9 mouse cellular contexts compared by ENCODE assay signal in genomic region chr3:51378665-51378946, GRCm38 (mm10). TPM values are rescaled to one million over a fixed set of nuclear protein-coding genes. Genes with fewer than 3 reads are reported as not detected.
DNase-seq lines count a peak whose midpoint lies in the region; ATAC-seq lines count a peak whose summit lies in the region.
"Had no signal": no experiment of that assay in that cellular context is flagged by ENCODE, and none has a peak within 500 bp of the region (broad histone marks: within the 10 kb centered on the region; RNA-seq: fewer than 3 reads in every experiment).

No protein-coding gene starts in this region.

- no peak for ATAC-seq in forebrain, embryonic 15.5 days (replicated peaks)
- no peak for ATAC-seq in lung, embryonic 16.5 days (ENCODE audit: low read depth)
- no peak for ATAC-seq in limb, embryonic 11.5 days (ENCODE audit: insufficient number of reproducible peaks, low FRiP score, low TSS enrichment, low read depth)
- ATAC-seq in neural tube, embryonic 15.5 days (ENCODE audit: low FRiP score), result no peak
- ATAC-seq: forebrain, postnatal 0 days had no signal

- no peak for DNase-seq in forebrain, embryonic 10.5 days (ENCODE audit: extremely low spot score, low spot score)
- no peak for DNase-seq in lung, postnatal 10 days
- DNase-seq in limb, embryonic 11.5 days (ENCODE audit: low spot score), result no peak
- DNase-seq in right cerebral cortex, adult 18-20 months, result no peak
- DNase-seq in cerebellum, postnatal 36 days, result no peak
- DNase-seq: forebrain, postnatal 0 days had no signal

- H3K9me3 ChIP-seq in forebrain, embryonic 10.5 days, result peaks cover 4% of the 10 kb centered on the region; the same call in 1 of the 2 replicates
- H3K9me3 ChIP-seq in forebrain, embryonic 15.5 days, result no peaks in the 10 kb centered on the region
- no peaks in the 10 kb centered on the region for H3K9me3 ChIP-seq in lung, embryonic 16.5 days (ENCODE audit: control insufficient read depth, low read length)
- no peaks in the 10 kb centered on the region for H3K9me3 ChIP-seq in limb, embryonic 11.5 days (ENCODE audit: control insufficient read depth, low read length)
- no peaks in the 10 kb centered on the region for H3K9me3 ChIP-seq in neural tube, embryonic 15.5 days (replicated peaks)

- 91% methylated on average over 3 of the region's 3 CpGs for WGBS in forebrain, embryonic 10.5 days
- 91% methylated on average over 3 of the region's 3 CpGs for WGBS in forebrain, embryonic 15.5 days
- WGBS in lung, embryonic 16.5 days, result 71% methylated on average over 3 of the region's 3 CpGs
- 73% methylated on average over 3 of the region's 3 CpGs for WGBS in limb, embryonic 11.5 days
- 88% methylated on average over 3 of the region's 3 CpGs for WGBS in neural tube, embryonic 15.5 days

- H3K36me3 ChIP-seq in forebrain, embryonic 10.5 days (replicated peaks), result no peaks in the 10 kb centered on the region
- H3K36me3 ChIP-seq in forebrain, embryonic 15.5 days, result no peaks in the 10 kb centered on the region
- no peaks in the 10 kb centered on the region for H3K36me3 ChIP-seq in lung, embryonic 16.5 days (ENCODE audit: control insufficient read depth, insufficient read depth, low read length)
- no peaks in the 10 kb centered on the region for H3K36me3 ChIP-seq in limb, embryonic 11.5 days (ENCODE audit: control insufficient read depth, insufficient read depth, low read length)
- no peaks in the 10 kb centered on the region for H3K36me3 ChIP-seq in neural tube, embryonic 15.5 days

- H3K4me2 ChIP-seq in forebrain, embryonic 15.5 days (replicated peaks), result no peak overlapping the region
- H3K4me2 ChIP-seq in lung, embryonic 16.5 days (ENCODE audit: low read depth, low read length), result peak overlapping the region; percentile 70
- H3K4me2 ChIP-seq in limb, embryonic 11.5 days (ENCODE audit: low read depth, severe bottlenecking), result peak overlapping the region; percentile 32; the same call in 1 of the 2 replicates
- peak overlapping the region; percentile 49 for H3K4me2 ChIP-seq in neural tube, embryonic 15.5 days

- H3K4me3 ChIP-seq in forebrain, embryonic 10.5 days, result peak overlapping the region; percentile 34; the same call in 1 of the 2 replicates
- no peak overlapping the region for H3K4me3 ChIP-seq in forebrain, embryonic 15.5 days
- peak overlapping the region; percentile 56 for H3K4me3 ChIP-seq in lung, embryonic 16.5 days (ENCODE audit: low read length)
- no peak overlapping the region; the same call in 1 of the 2 replicates for H3K4me3 ChIP-seq in limb, embryonic 11.5 days (ENCODE audit: low read depth, low read length)
- 0 out of 2 replicates have a peak overlapping the region, but pooled peaks have one; percentile 9 for H3K4me3 ChIP-seq in neural tube, embryonic 15.5 days (replicated peaks)

- H3K27me3 ChIP-seq in forebrain, embryonic 10.5 days (ENCODE audit: poor library complexity, severe bottlenecking), result no peaks in the 10 kb centered on the region
- no peaks in the 10 kb centered on the region for H3K27me3 ChIP-seq in forebrain, embryonic 15.5 days
- H3K27me3 ChIP-seq in lung, embryonic 16.5 days (ENCODE audit: control insufficient read depth, insufficient read depth, low read depth, low read length), result no peaks in the 10 kb centered on the region
- H3K27me3 ChIP-seq in limb, embryonic 11.5 days (ENCODE audit: control insufficient read depth, insufficient read depth, low read length), result no peaks in the 10 kb centered on the region
- H3K27me3 ChIP-seq in neural tube, embryonic 15.5 days (replicated peaks), result no peaks in the 10 kb centered on the region

- peaks cover 18% of the 10 kb centered on the region for H3K4me1 ChIP-seq in forebrain, embryonic 10.5 days
- peaks cover 5% of the 10 kb centered on the region; the same call in 1 of the 2 replicates for H3K4me1 ChIP-seq in forebrain, embryonic 15.5 days
- H3K4me1 ChIP-seq in lung, embryonic 16.5 days (replicated peaks; ENCODE audit: control insufficient read depth, insufficient read depth, low read length), result 0 out of 2 replicates have a peak, but pooled peaks cover 3% of the 10 kb centered on the region
- H3K4me1 ChIP-seq in limb, embryonic 11.5 days (ENCODE audit: control insufficient read depth, insufficient read depth, low read length), result no peaks in the 10 kb centered on the region
- no peaks in the 10 kb centered on the region for H3K4me1 ChIP-seq in neural tube, embryonic 15.5 days

- no peak overlapping the region for H3K9ac ChIP-seq in forebrain, embryonic 15.5 days (replicated peaks)
- peak overlapping the region; percentile 64 for H3K9ac ChIP-seq in lung, embryonic 16.5 days (ENCODE audit: low read length)
- H3K9ac ChIP-seq in limb, embryonic 11.5 days (ENCODE audit: low read length), result no peak overlapping the region
- no peak overlapping the region for H3K9ac ChIP-seq in neural tube, embryonic 15.5 days (replicated peaks)
- H3K9ac ChIP-seq: forebrain, postnatal 0 days had no signal

- H3K27ac ChIP-seq in forebrain, embryonic 10.5 days, result 0 out of 2 replicates have a peak overlapping the region, but pooled peaks have one; percentile 37
- H3K27ac ChIP-seq in forebrain, embryonic 15.5 days (replicated peaks), result no peak overlapping the region
- H3K27ac ChIP-seq in lung, embryonic 16.5 days (ENCODE audit: low read length), result no peak overlapping the region
- 0 out of 2 replicates have a peak overlapping the region, but pooled peaks have one; percentile 5 for H3K27ac ChIP-seq in limb, embryonic 11.5 days (replicated peaks; ENCODE audit: low read depth, low read length)
- no peak overlapping the region for H3K27ac ChIP-seq in neural tube, embryonic 15.5 days (replicated peaks)

RNA-seq across cellular contexts. Expression of gene Mgarp, which starts 17.9 kb away (rescaled TPM):
- 8.4 and 12.8 TPM in 2 replicates for polyA plus RNA-seq in forebrain, embryonic 10.5 days (2016; fragmentation: Nextera tagmentation; extraction: Ambion mirVana)
- 0.50 and 0.60 TPM in 2 replicates for polyA plus RNA-seq in forebrain, embryonic 15.5 days (2015; fragmentation: Nextera tagmentation; extraction: Ambion mirVana)
- polyA plus RNA-seq in lung, embryonic 16.5 days (2015; fragmentation: Nextera tagmentation; extraction: Ambion mirVana), result 1.2 and 1.9 TPM in 2 replicates
- polyA plus RNA-seq in limb, embryonic 11.5 days (2014; fragmentation: Nextera tagmentation; extraction: Ambion mirVana), result 2.4 and 5.0 TPM in 2 replicates
- 0.81 and 1.4 TPM in 2 replicates for polyA plus RNA-seq in neural tube, embryonic 15.5 days (2015; fragmentation: Nextera tagmentation; extraction: Ambion mirVana)

RNA-seq across cellular contexts. Expression of gene Ndufc1, which starts 30.2 kb away (rescaled TPM):
- 642 and 667 TPM in 2 replicates for polyA plus RNA-seq in forebrain, embryonic 10.5 days (2016; fragmentation: Nextera tagmentation; extraction: Ambion mirVana)
- 732 and 752 TPM in 2 replicates for polyA plus RNA-seq in forebrain, embryonic 15.5 days (2015; fragmentation: Nextera tagmentation; extraction: Ambion mirVana)
- polyA plus RNA-seq in lung, embryonic 16.5 days (2015; fragmentation: Nextera tagmentation; extraction: Ambion mirVana), result 677 and 741 TPM in 2 replicates
- polyA plus RNA-seq in limb, embryonic 11.5 days (2014; fragmentation: Nextera tagmentation; extraction: Ambion mirVana), result 663 and 706 TPM in 2 replicates
- 784 and 883 TPM in 2 replicates for polyA plus RNA-seq in neural tube, embryonic 15.5 days (2015; fragmentation: Nextera tagmentation; extraction: Ambion mirVana)

RNA-seq across cellular contexts. Expression of gene Naa15, which starts 36.3 kb away (rescaled TPM):
- polyA plus RNA-seq in forebrain, embryonic 10.5 days (2016; fragmentation: Nextera tagmentation; extraction: Ambion mirVana), result 68.3 and 68.6 TPM in 2 replicates
- 56.5 and 65.6 TPM in 2 replicates for polyA plus RNA-seq in forebrain, embryonic 15.5 days (2015; fragmentation: Nextera tagmentation; extraction: Ambion mirVana)
- polyA plus RNA-seq in lung, embryonic 16.5 days (2015; fragmentation: Nextera tagmentation; extraction: Ambion mirVana), result 30.0 and 32.2 TPM in 2 replicates
- polyA plus RNA-seq in limb, embryonic 11.5 days (2014; fragmentation: Nextera tagmentation; extraction: Ambion mirVana), result 52.0 and 54.4 TPM in 2 replicates
- polyA plus RNA-seq in neural tube, embryonic 15.5 days (2015; fragmentation: Nextera tagmentation; extraction: Ambion mirVana), result 40.6 and 42.8 TPM in 2 replicates

RNA-seq across cellular contexts. Expression of gene Elf2, which starts 38.1 kb away (rescaled TPM):
- polyA plus RNA-seq in forebrain, embryonic 10.5 days (2016; fragmentation: Nextera tagmentation; extraction: Ambion mirVana), result 41.6 and 44.2 TPM in 2 replicates
- 53.6 and 54.8 TPM in 2 replicates for polyA plus RNA-seq in forebrain, embryonic 15.5 days (2015; fragmentation: Nextera tagmentation; extraction: Ambion mirVana)
- polyA plus RNA-seq in lung, embryonic 16.5 days (2015; fragmentation: Nextera tagmentation; extraction: Ambion mirVana), result 68.4 and 74.5 TPM in 2 replicates
- polyA plus RNA-seq in limb, embryonic 11.5 days (2014; fragmentation: Nextera tagmentation; extraction: Ambion mirVana), result 47.9 and 54.0 TPM in 2 replicates
- 30.0 and 42.4 TPM in 2 replicates for polyA plus RNA-seq in neural tube, embryonic 15.5 days (2015; fragmentation: Nextera tagmentation; extraction: Ambion mirVana)

Comparison
In these comparisons a context has a peak if more than half of its experiments do, and no peak if none do; other contexts are left out.
1. H3K27ac ChIP-seq: peak in forebrain, embryonic 10.5 days (single experiment) and limb, embryonic 11.5 days (single experiment); none in forebrain, embryonic 15.5 days (single experiment), lung, embryonic 16.5 days (single experiment) and neural tube, embryonic 15.5 days (single experiment).
2. H3K4me3 ChIP-seq: peak in forebrain, embryonic 10.5 days (single experiment), lung, embryonic 16.5 days (single experiment) and neural tube, embryonic 15.5 days (single experiment); none in forebrain, embryonic 15.5 days (single experiment) and limb, embryonic 11.5 days (single experiment).